Mouse (Mus musculus) stomach, embryonic 15.5 days (tissue): Measurements from ENCODE around the gene Manbal. TPM values are rescaled to one million over a fixed set of nuclear protein-coding genes. Genes with fewer than 3 reads are reported as not detected.
A peak's percentile ranks its signal among the peaks of the same experiment; 100 is the strongest.

Experiments used
- ATAC-seq: fragments of 200-750 bp; cut with Nextera tagmentation; 2 replicates; pipeline ENCODE4 v1.8.0; 2017; ENCODE audit warnings: low read depth, moderate number of reproducible peaks, moderate TSS enrichment; ENCODE audit not compliant: insufficient read depth, low FRiP score
- H3K27ac ChIP-seq: fragments of 300-500 bp; sonication (generic); 2 replicates; pipeline ENCODE4 v1.5.1; 2015; ENCODE audit warnings: mild to moderate bottlenecking, inconsistent platforms
- H3K27me3 ChIP-seq: fragments of 300-500 bp; sonication (generic); replicated peaks from 2 replicates; pipeline ENCODE4 v1.6.1; 2015; ENCODE audit warnings: inconsistent platforms
- H3K36me3 ChIP-seq: fragments of 300-500 bp; sonication (generic); 2 replicates; pipeline ENCODE4 v1.6.1; 2015; ENCODE audit warnings: inconsistent platforms
- H3K4me1 ChIP-seq: fragments of 300-500 bp; sonication (generic); 2 replicates; pipeline ENCODE4 v1.6.1; 2015; ENCODE audit warnings: inconsistent platforms
- H3K4me2 ChIP-seq: fragments of 300-500 bp; sonication (generic); 2 replicates; pipeline ENCODE4 v1.6.1; 2015; ENCODE audit warnings: mild to moderate bottlenecking, inconsistent platforms
- H3K4me3 ChIP-seq: fragments of 300-500 bp; sonication (generic); replicated peaks from 2 replicates; pipeline ENCODE4 v1.5.1; 2015; ENCODE audit warnings: inconsistent platforms
- H3K9ac ChIP-seq: fragments of 300-500 bp; sonication (generic); 2 replicates; pipeline ENCODE4 v1.6.1; 2015; ENCODE audit warnings: inconsistent platforms
- H3K9me3 ChIP-seq: fragments of 300-500 bp; sonication (generic); 2 replicates; pipeline ENCODE4 v1.6.1; 2016; ENCODE audit warnings: inconsistent platforms
- WGBS: fragments of 180-500 bp; shearing (Covaris S2); methylation state at CpG from one replicate; pipeline ENCODE4 v1.1.7; 2015; 5-methylcytosine and 5-hydroxymethylcytosine counted together
- polyA plus RNA-seq: library from polyadenylated mRNA; unstranded; fragments of >200 nt; fragmentation: Nextera tagmentation; extraction: Ambion mirVana; gene quantifications from 2 replicates; pipeline ENCODE4 v1.2.1, GENCODE M21; 2015

Manbal gene
- 68.3 and 78.5 TPM in 2 replicates for polyA plus RNA-seq

DNA sequence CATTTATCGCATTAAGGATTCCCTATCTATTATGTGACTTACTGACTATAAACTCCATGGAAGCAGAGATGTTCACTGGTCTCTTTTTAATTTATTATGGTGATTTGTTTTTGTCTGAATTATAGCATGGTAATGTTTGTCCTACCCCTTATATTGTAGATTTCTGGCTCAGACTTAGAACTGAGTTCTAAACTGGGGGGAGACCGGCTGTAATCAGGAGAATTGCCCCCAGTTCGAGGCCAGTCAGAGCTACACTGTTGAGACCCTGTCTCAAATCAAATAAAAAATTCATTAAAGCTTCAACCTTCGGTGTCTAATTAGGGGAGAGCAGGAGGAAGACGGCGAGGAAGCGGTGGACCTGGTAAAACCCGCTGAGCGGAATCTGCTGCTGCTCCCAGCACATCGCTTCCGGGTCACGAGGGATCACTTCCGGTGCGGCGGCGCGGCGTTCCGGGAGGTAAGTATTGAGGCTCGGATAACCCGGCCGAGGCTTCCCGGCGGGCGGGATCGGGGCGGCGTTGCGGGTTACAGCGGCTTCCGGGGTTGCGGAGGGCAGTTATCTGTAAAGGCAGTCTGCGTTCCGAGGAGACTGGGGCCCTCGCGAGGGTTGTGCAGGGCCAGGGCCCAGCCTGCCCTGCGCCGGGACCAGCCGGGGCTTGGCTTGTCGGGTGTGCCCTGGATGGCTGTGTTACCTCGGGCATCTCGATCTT, at the start of gene Manbal:
TSS of gene Manbal (plus strand) at position 411 of the 710 bp plus-strand sequence.
- Histone ChIP-seq H3K4me3 (peak within 1 kb of the TSS; percentile 75), H3K27me3 (no peaks in the 10 kb centered on the region), H3K4me1 (peaks cover 11% of the 10 kb centered on the region), H3K9me3 (no peaks in the 10 kb centered on the region), H3K9ac (peak within 1 kb of the TSS; percentile 70), H3K27ac (peak within 1 kb of the TSS; percentile 94), H3K36me3 (no peaks in the 10 kb centered on the region), H3K4me2 (peak within 1 kb of the TSS; percentile 73)
- WGBS, result 4% methylated on average over 42 of the region's 42 CpGs
- ATAC-seq, result peak; percentile 86

DNA sequence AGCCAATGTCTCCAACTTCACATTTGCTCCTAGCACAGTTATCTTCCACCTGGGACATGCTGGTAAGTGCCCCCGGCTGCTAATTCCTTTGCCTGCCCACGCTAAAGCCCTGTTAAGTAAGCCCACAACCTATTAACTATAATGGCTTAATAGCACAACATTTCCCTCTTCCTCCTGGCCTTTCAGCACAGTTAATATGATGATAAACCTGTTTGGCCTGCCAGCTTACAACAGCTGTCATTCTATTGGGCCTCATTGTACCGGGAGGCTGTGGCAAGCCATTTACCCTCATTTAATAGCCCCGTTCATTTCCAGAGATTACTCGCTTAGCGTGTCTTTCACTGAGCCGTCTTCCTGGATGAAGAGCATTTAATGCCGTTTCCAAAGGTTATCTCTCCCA, 47.3 kb upstream of the Manbal start:
- Histone ChIP-seq H3K36me3 (peaks cover 65% of the 10 kb centered on the region), H3K9ac (no peak overlapping the region), H3K27me3 (no peaks in the 10 kb centered on the region), H3K27ac (peak overlapping the region; percentile 18; the same call in 1 of the 2 replicates), H3K4me1 (0 out of 2 replicates have a peak, but pooled peaks cover 2% of the 10 kb centered on the region), H3K4me2 (no peak overlapping the region), H3K4me3 (no peak overlapping the region), H3K9me3 (no peaks in the 10 kb centered on the region)
- no peak for ATAC-seq
- 78% methylated on average over 8 of the region's 8 CpGs for WGBS

DNA sequence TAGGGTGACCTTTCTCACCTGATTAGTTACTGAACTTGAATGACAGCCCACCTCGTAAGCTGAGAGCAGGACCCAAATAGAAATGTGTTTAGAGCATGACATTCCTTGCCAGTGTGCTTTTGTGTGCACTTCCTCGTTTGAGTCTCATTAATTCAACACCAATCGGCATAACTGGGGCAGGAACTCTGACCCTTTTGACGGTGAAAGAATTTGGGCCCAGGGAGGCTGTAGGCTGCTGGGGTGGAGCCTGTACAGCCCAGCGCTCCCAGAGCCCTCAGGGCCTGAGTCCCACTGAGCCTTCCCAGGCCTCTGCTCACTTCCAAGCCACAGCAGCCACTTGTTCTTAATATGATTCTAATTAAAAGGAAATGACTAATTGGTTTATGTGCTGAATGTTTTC, 46.5 kb upstream of the Manbal start:
- Histone ChIP-seq H3K9ac (no peak overlapping the region), H3K4me2 (no peak overlapping the region), H3K9me3 (no peaks in the 10 kb centered on the region), H3K4me1 (0 out of 2 replicates have a peak, but pooled peaks cover 2% of the 10 kb centered on the region), H3K27me3 (no peaks in the 10 kb centered on the region), H3K36me3 (peaks cover 69% of the 10 kb centered on the region), H3K27ac (0 out of 2 replicates have a peak overlapping the region, but pooled peaks have one; percentile 28), H3K4me3 (no peak overlapping the region)
- ATAC-seq, result 0 out of 2 replicates have a peak, but pooled peaks have one; percentile 11
- 42% methylated on average over 5 of the region's 5 CpGs for WGBS

DNA sequence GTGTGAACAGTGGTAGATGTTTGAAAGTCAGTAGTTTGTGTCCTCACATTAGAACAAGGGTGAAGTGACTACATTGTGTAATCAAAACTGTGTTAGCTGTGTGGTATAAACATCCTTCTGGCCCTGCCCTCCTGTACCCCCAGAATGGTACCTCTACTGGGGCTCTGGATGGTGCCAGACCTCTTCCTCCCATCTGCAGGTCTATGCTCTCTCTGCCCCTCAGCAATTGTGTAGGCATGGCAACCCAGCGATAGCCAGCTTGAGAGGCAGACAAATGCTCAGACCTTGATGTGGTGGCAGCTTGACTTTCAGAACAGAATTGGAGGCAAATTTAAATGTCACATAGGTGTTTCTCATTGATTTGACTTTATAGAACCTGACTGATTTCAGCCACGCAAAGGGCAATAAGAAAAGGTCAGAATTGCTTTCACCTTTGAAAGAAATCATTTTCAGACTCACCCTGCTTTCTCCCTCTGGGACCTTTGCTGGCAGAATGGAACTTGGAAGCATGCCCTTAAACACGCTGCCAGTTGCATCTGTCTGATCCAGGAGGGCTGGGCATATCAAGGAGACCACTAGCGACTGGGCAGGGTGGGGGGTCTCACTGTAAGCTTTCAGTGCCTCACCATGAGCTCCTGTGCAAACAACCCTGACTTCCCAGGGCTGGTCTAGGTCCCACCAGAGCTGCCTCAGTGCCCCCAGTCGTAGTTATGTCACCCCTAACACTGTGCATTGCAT, 45.2 kb upstream of the Manbal start:
- H3K27me3 ChIP-seq, result no peaks in the 10 kb centered on the region
- 87% methylated on average over 5 of the region's 5 CpGs for WGBS
- peaks cover 66% of the 10 kb centered on the region for H3K36me3 ChIP-seq
- no peaks in the 10 kb centered on the region for H3K9me3 ChIP-seq
- H3K4me2 ChIP-seq, result no peak overlapping the region
- no peak for ATAC-seq
- H3K27ac ChIP-seq, result no peak overlapping the region
- 0 out of 2 replicates have a peak, but pooled peaks cover 2% of the 10 kb centered on the region for H3K4me1 ChIP-seq
- no peak overlapping the region for H3K4me3 ChIP-seq
- no peak overlapping the region for H3K9ac ChIP-seq

DNA sequence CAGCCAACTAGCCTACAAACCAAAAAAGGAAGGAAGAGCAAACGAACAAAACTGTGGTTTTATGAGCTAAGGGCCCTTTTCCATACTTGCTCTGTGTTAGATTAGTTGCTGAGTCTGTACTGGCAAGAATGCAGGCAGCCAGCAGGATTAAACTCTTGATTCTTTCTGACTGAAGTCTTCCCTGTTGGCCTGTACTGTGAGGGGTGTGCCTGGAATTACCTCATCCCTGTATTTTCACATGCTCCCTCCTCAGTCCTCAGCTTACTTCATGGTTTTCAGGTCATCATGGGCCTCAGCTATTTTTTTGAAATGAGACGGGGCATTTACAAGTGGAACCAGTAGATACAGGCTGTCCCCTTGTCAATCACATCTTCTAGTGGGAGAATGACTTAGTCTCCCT, 42.2 kb upstream of the Manbal start:
- Histone ChIP-seq H3K4me2 (no peak overlapping the region), H3K9me3 (no peaks in the 10 kb centered on the region), H3K27me3 (no peaks in the 10 kb centered on the region), H3K9ac (no peak overlapping the region), H3K36me3 (peaks cover 51% of the 10 kb centered on the region), H3K27ac (no peak overlapping the region), H3K4me1 (0 out of 2 replicates have a peak, but pooled peaks cover 2% of the 10 kb centered on the region), H3K4me3 (no peak overlapping the region)
- ATAC-seq, result no peak
- WGBS, result 79% methylated on average over 2 of the region's 2 CpGs

DNA sequence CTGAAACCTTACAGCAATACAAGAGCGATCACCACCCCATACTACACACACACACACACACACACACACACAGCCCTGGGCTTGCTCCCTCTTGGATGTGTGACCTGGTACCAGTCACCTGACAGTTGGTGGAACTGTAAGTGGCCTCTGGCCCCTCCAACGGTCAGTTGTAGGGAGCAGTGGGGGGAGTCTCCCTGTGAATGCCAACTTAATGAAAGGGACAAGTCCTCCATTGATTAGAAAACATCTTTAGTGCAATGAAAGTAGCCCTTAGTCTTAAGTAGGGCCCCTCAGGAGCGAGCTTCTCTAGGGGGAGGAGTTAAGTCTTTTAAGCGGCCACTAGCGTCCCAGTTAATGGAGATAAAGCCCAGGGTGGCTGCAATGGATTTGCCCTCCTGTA, 39.3 kb upstream of the Manbal start:
- Histone ChIP-seq H3K4me1 (no peaks in the 10 kb centered on the region), H3K9me3 (no peaks in the 10 kb centered on the region), H3K4me3 (no peak overlapping the region), H3K27ac (no peak overlapping the region), H3K27me3 (no peaks in the 10 kb centered on the region), H3K36me3 (peaks cover 31% of the 10 kb centered on the region), H3K9ac (no peak overlapping the region), H3K4me2 (no peak overlapping the region)
- ATAC-seq, result no peak
- 43% methylated on average over 5 of the region's 5 CpGs for WGBS

DNA sequence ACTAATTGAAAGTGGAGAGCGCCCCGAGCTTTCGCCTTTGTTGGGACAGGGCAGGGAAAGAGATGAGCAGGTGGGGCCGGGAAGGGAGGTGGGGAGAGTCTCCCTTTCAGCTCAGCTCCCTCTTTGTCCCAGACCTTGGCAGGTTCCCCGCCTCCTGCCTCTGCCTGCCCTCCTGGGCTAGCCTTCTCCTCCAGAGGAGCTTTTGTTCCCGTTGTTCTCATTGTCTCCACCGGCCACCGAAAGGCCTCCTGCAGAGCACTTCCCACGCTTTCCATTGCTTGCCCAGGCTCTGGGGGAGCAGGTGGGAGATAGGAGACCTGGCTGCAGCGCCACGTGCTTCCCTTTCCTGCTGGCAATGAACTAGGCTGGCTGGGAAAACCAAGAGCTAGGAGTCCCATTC, 38.8 kb upstream of the Manbal start:
- no peak overlapping the region for H3K4me3 ChIP-seq
- no peak for ATAC-seq
- no peaks in the 10 kb centered on the region for H3K27me3 ChIP-seq
- H3K36me3 ChIP-seq, result peaks cover 27% of the 10 kb centered on the region
- H3K4me1 ChIP-seq, result no peaks in the 10 kb centered on the region
- H3K4me2 ChIP-seq, result no peak overlapping the region
- H3K27ac ChIP-seq, result no peak overlapping the region
- H3K9ac ChIP-seq, result no peak overlapping the region
- 38% methylated on average over 11 of the region's 11 CpGs for WGBS
- H3K9me3 ChIP-seq, result no peaks in the 10 kb centered on the region

DNA sequence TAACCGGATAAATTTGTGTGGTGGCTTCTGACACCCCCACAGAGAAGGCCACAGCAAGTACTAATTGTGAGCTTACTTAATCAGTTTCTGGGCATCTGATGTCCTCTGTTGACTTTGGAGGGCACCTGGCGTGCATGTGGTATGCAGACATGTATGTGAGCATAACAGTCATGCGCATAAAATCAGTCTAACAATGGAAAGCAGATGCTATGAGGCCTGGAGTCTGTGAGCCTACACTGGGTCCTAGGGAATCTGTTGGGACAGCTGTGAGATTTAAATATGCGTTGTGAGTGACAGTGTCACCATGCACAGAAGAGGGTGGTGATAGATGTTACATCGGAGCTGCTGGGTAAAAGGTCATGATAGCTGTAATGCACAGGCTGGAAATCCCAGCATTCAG, 35.3 kb upstream of the Manbal start:
- Histone ChIP-seq H3K9me3 (no peaks in the 10 kb centered on the region), H3K27me3 (no peaks in the 10 kb centered on the region), H3K9ac (no peak overlapping the region), H3K4me2 (no peak overlapping the region), H3K4me1 (no peaks in the 10 kb centered on the region), H3K4me3 (no peak overlapping the region), H3K36me3 (no peaks in the 10 kb centered on the region), H3K27ac (no peak overlapping the region)
- ATAC-seq, result no peak
- 86% methylated on average over 5 of the region's 5 CpGs for WGBS

DNA sequence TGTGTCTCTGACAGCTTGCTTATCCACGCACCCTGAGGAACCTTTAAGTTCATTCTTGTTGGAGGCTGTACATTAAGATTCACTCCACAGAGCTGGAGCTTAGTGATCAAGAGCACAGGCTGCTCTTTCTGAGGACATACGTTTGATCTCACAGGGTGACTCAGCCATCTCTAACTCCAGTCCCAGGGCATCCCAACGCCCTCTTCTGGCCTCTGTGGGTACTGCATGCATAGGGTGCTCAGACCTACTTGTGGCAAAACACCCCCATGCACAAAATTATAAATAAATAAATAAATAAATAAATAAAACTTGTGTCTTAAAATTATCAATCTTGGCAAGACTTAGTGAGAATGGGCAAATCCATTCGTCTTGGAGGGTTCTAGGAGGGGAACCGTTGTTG, 28.7 kb upstream of the Manbal start:
- Histone ChIP-seq H3K27me3 (no peaks in the 10 kb centered on the region), H3K9ac (no peak overlapping the region)
- ATAC-seq, result no peak

DNA sequence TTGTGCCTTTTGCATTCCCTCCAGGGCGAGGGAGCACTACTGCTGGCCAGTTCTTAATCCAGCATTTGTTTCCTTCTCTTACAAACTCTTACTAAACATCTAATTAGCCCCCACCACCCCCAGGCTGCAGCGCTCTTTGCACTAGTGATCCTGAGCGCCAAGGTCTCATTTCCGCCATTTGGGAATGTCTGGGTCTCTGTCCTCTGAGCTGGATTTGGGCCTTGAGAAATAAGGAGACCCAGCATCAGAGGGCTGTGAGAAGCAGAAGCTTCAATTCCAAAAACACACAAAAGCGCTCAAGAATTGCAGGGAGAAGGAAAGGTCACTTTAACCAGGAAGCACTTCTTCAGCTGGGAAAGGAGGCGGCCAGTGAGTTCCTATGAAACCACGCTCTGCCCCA, 27.9 kb upstream of the Manbal start:
- Histone ChIP-seq H3K9me3 (no peaks in the 10 kb centered on the region), H3K27ac (0 out of 2 replicates have a peak overlapping the region, but pooled peaks have one; percentile 31), H3K4me1 (0 out of 2 replicates have a peak, but pooled peaks cover 3% of the 10 kb centered on the region), H3K36me3 (no peaks in the 10 kb centered on the region), H3K9ac (no peak overlapping the region), H3K27me3 (no peaks in the 10 kb centered on the region), H3K4me3 (no peak overlapping the region), H3K4me2 (no peak overlapping the region)
- 77% methylated on average over 7 of the region's 7 CpGs for WGBS
- no peak for ATAC-seq

More for the DNA sequence above, 28.7 kb upstream of the Manbal start:
- WGBS, result 36% methylated on average over 5 of the region's 5 CpGs
- H3K27ac ChIP-seq, result no peak overlapping the region
- no peak overlapping the region for H3K4me2 ChIP-seq
- no peak overlapping the region for H3K4me3 ChIP-seq
- 0 out of 2 replicates have a peak, but pooled peaks cover 3% of the 10 kb centered on the region for H3K4me1 ChIP-seq
- H3K9me3 ChIP-seq, result no peaks in the 10 kb centered on the region
- H3K36me3 ChIP-seq, result no peaks in the 10 kb centered on the region

DNA sequence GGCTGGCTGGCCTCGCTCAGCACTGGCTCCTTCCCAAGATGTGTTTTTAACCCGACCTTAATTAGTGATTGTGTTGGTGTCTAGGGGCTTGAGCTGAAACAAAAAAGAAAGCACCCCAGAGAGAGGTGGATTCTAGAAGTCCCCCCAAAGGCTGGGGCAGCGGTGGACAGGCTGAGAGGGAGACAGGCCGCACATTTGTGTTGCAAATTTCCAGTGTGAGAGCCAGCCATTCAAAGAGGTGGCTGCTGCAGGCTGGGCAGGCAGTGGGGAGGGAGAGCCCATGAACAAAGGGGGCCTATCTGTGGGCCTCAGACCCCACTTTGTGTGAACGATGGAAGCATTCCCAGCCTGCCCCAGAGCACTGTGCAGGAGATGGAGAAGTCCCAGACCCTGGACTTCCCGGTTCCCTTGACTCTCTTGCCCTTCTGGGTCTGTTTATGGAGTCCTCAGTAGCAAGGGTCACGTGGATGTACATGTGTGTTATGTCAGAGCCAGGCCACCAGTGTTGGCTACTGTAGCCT, 27.1 kb upstream of the Manbal start:
- Histone ChIP-seq H3K4me2 (no peak overlapping the region), H3K36me3 (no peaks in the 10 kb centered on the region), H3K9me3 (no peaks in the 10 kb centered on the region), H3K4me1 (0 out of 2 replicates have a peak, but pooled peaks cover 3% of the 10 kb centered on the region), H3K27me3 (no peaks in the 10 kb centered on the region), H3K4me3 (no peak overlapping the region), H3K27ac (peak overlapping the region; percentile 23; the same call in 1 of the 2 replicates), H3K9ac (no peak overlapping the region)
- WGBS, result 38% methylated on average over 7 of the region's 7 CpGs
- ATAC-seq, result no peak; the same call in 1 of the 2 replicates
